Mouse (Mus musculus): ENCODE data around the gene Hlf. TPM values are rescaled to one million over a fixed set of nuclear protein-coding genes. Genes with fewer than 3 reads are reported as not detected.

Hlf gene
- polyA plus RNA-seq, 1 experiment = 6.2 TPM

GRCm38 (mm10) chr11:90381113-90381512 is 9.6 kb downstream of the Hlf start:
- 53% methylated on average over 5 of the region's 5 CpGs for WGBS
- TF ChIP-seq POLR2A (IDR thresholded peaks at IDR 0.05; ENCODE audit: borderline replicate concordance, control insufficient read depth, low read depth, low read length) (no peak), CTCF (IDR thresholded peaks at IDR 0.05; ENCODE audit: control insufficient read depth, insufficient read depth, low read length) (no peak)
- Histone ChIP-seq H3K4me1 (ENCODE audit: control insufficient read depth, insufficient read depth, low read length) (no peaks in the 10 kb centered on the region), H3K27ac (ENCODE audit: control insufficient read depth, insufficient read depth, low read depth, low read length, poor library complexity) (no peak overlapping the region), H3K4me3 (replicated peaks; ENCODE audit: control insufficient read depth, low read depth, low read length) (no peak overlapping the region)

GRCm38 (mm10) chr11:90380131-90380685 is 10.5 kb downstream of the Hlf start:
- TF ChIP-seq CTCF (IDR thresholded peaks at IDR 0.05; ENCODE audit: control insufficient read depth, insufficient read depth, low read length) (no peak), POLR2A (IDR thresholded peaks at IDR 0.05; ENCODE audit: borderline replicate concordance, control insufficient read depth, low read depth, low read length) (no peak)
- Histone ChIP-seq H3K27ac (ENCODE audit: control insufficient read depth, insufficient read depth, low read depth, low read length, poor library complexity) (no peak overlapping the region), H3K4me1 (ENCODE audit: control insufficient read depth, insufficient read depth, low read length) (no peaks in the 10 kb centered on the region), H3K4me3 (replicated peaks; ENCODE audit: control insufficient read depth, low read depth, low read length) (no peak overlapping the region)
- WGBS = 41% methylated on average over 10 of the region's 10 CpGs

DNA sequence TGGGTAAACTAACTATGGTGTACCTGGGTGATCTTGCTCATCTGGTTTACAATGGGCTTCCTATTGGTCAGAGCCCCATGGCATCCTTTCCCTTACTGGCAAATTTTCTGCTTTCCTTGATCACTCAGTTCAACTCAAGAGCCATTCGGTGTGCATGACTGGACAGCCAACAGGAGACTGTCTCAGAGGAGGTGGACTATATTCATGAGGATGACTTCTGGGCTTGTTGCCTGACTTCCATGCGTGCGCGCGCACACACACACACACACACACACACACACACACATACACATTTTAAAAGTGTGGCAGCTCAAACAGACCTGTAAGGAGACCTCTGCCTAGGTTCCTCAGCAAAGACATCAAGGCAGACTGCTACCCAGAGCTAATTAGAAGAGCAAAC is 12.7 kb downstream of the Hlf start:
- WGBS = 88% methylated on average over 5 of the region's 5 CpGs
- H3K4me1 ChIP-seq (ENCODE audit: control insufficient read depth, insufficient read depth, low read length) = no peaks in the 10 kb centered on the region
- H3K27ac ChIP-seq (ENCODE audit: control insufficient read depth, insufficient read depth, low read depth, low read length, poor library complexity) = no peak overlapping the region
- TF ChIP-seq CTCF (IDR thresholded peaks at IDR 0.05; ENCODE audit: control insufficient read depth, insufficient read depth, low read length) (no peak), POLR2A (IDR thresholded peaks at IDR 0.05; ENCODE audit: borderline replicate concordance, control insufficient read depth, low read depth, low read length) (no peak)
- no peak overlapping the region for H3K4me3 ChIP-seq (replicated peaks; ENCODE audit: control insufficient read depth, low read depth, low read length)

- Histone ChIP-seq H3K4me3 (replicated peaks; ENCODE audit: control insufficient read depth, low read depth, low read length) (no peak overlapping the region), H3K27ac (ENCODE audit: control insufficient read depth, insufficient read depth, low read depth, low read length, poor library complexity) (no peak overlapping the region), H3K4me1 (ENCODE audit: control insufficient read depth, insufficient read depth, low read length) (no peaks in the 10 kb centered on the region)
- no peak for TF ChIP-seq POLR2A (IDR thresholded peaks at IDR 0.05; ENCODE audit: borderline replicate concordance, control insufficient read depth, low read depth, low read length)
- TF ChIP-seq CTCF (IDR thresholded peaks at IDR 0.05; ENCODE audit: control insufficient read depth, insufficient read depth, low read length) = no peak
- WGBS = 49% methylated on average over 9 of the region's 9 CpGs
These were observed 14.3 kb downstream of the Hlf start for GRCm38 (mm10) chr11:90376436-90376835.

DNA sequence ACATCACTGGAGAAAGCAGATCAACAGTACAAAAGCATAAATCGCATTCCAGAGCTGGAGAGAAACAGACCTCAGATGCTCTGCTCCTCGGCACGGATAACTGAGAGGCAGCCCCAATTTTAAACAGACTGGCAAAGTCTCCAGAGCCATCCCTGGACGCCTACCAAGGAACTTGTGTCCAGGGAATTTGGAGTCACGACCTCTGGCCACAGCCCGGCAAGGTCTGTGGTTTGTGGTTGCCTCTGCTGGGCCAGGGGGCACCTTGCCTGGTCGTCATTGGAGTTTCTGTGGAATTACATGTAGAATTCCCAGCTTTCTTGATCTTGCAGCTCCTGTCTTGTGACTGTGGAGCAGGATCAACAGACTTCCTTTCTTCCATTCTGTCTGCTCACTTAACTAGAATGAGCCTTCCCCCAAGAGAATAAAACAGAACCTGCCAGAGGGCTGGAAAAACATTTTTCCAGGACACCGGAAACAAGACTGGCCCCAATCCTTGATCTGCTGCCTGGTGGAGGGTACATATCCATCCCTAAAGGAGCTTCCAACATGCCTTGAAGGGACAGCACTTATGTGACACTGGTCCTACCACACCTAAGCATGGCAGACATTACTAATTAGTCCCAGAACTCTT is 19.1 kb downstream of the Hlf start:
- WGBS = 46% methylated on average over 8 of the region's 8 CpGs
- no peaks in the 10 kb centered on the region for H3K4me1 ChIP-seq (ENCODE audit: control insufficient read depth, insufficient read depth, low read length)
- H3K4me3 ChIP-seq (replicated peaks; ENCODE audit: control insufficient read depth, low read depth, low read length) = no peak overlapping the region
- H3K27ac ChIP-seq (ENCODE audit: control insufficient read depth, insufficient read depth, low read depth, low read length, poor library complexity) = no peak overlapping the region
- TF ChIP-seq POLR2A (IDR thresholded peaks at IDR 0.05; ENCODE audit: borderline replicate concordance, control insufficient read depth, low read depth, low read length) (no peak), CTCF (IDR thresholded peaks at IDR 0.05; ENCODE audit: control insufficient read depth, insufficient read depth, low read length) (no peak)

- WGBS = 32% methylated on average over 11 of the region's 11 CpGs
- Histone ChIP-seq H3K4me1 (ENCODE audit: control insufficient read depth, insufficient read depth, low read length) (no peaks in the 10 kb centered on the region), H3K4me3 (replicated peaks; ENCODE audit: control insufficient read depth, low read depth, low read length) (no peak overlapping the region), H3K27ac (ENCODE audit: control insufficient read depth, insufficient read depth, low read depth, low read length, poor library complexity) (no peak overlapping the region)
- TF ChIP-seq POLR2A (IDR thresholded peaks at IDR 0.05; ENCODE audit: borderline replicate concordance, control insufficient read depth, low read depth, low read length) (no peak), CTCF (IDR thresholded peaks at IDR 0.05; ENCODE audit: control insufficient read depth, insufficient read depth, low read length) (no peak)
These were observed 19.9 kb downstream of the Hlf start for GRCm38 (mm10) chr11:90370789-90371291.

- WGBS = 67% methylated on average over 11 of the region's 11 CpGs
- no peaks in the 10 kb centered on the region for H3K4me1 ChIP-seq (ENCODE audit: control insufficient read depth, insufficient read depth, low read length)
- TF ChIP-seq POLR2A (IDR thresholded peaks at IDR 0.05; ENCODE audit: borderline replicate concordance, control insufficient read depth, low read depth, low read length) = no peak
- no peak for TF ChIP-seq CTCF (IDR thresholded peaks at IDR 0.05; ENCODE audit: control insufficient read depth, insufficient read depth, low read length)
- H3K4me3 ChIP-seq (replicated peaks; ENCODE audit: control insufficient read depth, low read depth, low read length) = no peak overlapping the region
- no peak overlapping the region for H3K27ac ChIP-seq (ENCODE audit: control insufficient read depth, insufficient read depth, low read depth, low read length, poor library complexity)
These were observed 20.3 kb downstream of the Hlf start for GRCm38 (mm10) chr11:90370367-90370766.

GRCm38 (mm10) chr11:90369605-90370004 is 21.1 kb downstream of the Hlf start:
- Histone ChIP-seq H3K4me1 (ENCODE audit: control insufficient read depth, insufficient read depth, low read length) (no peaks in the 10 kb centered on the region), H3K27ac (ENCODE audit: control insufficient read depth, insufficient read depth, low read depth, low read length, poor library complexity) (no peak overlapping the region), H3K4me3 (replicated peaks; ENCODE audit: control insufficient read depth, low read depth, low read length) (no peak overlapping the region)
- TF ChIP-seq POLR2A (IDR thresholded peaks at IDR 0.05; ENCODE audit: borderline replicate concordance, control insufficient read depth, low read depth, low read length) (no peak), CTCF (IDR thresholded peaks at IDR 0.05; ENCODE audit: control insufficient read depth, insufficient read depth, low read length) (no peak)
- WGBS = 37% methylated on average over 8 of the region's 8 CpGs
